8 mouse cellular contexts compared by ENCODE assay signal in genomic region chr4:107453141-107453984, GRCm38 (mm10). TPM values are rescaled to one million over a fixed set of nuclear protein-coding genes. Genes with fewer than 3 reads are reported as not detected.
DNase-seq lines count a peak whose midpoint lies in the region; ATAC-seq lines count a peak whose summit lies in the region.
"Had no signal": no experiment of that assay in that cellular context is flagged by ENCODE, and none has a peak within 500 bp of the region (broad histone marks: within the 10 kb centered on the region; RNA-seq: fewer than 3 reads in every experiment).

No protein-coding gene starts in this region.

- WGBS in midbrain, embryonic 15.5 days, result 64% methylated on average over 16 of the region's 16 CpGs

- H3K9me3 ChIP-seq in midbrain, embryonic 15.5 days, result no peaks in the 10 kb centered on the region
- H3K9me3 ChIP-seq: stomach, embryonic 15.5 days had no signal

- H3K36me3 ChIP-seq in midbrain, embryonic 15.5 days (replicated peaks), result no peaks in the 10 kb centered on the region
- H3K36me3 ChIP-seq: stomach, embryonic 15.5 days had no signal

- no peaks in the 10 kb centered on the region for H3K4me1 ChIP-seq in midbrain, embryonic 15.5 days

- no peak overlapping the region for H3K9ac ChIP-seq in midbrain, embryonic 15.5 days
- H3K9ac ChIP-seq: stomach, embryonic 15.5 days had no signal

- H3K4me3 ChIP-seq in midbrain, embryonic 15.5 days, result no peak overlapping the region
- H3K4me3 ChIP-seq: stomach, embryonic 15.5 days had no signal

- DNase-seq in adrenal gland, adult 18-20 months (ENCODE audit: low spot score in 2 of 2), result peak; percentile 81 to 83
- DNase-seq in embryo, embryonic 10 days (ENCODE audit: low spot score), result peak; percentile 93
- peak; percentile 73 to 78 for DNase-seq in gastrocnemius, postnatal 36 days
- peak; percentile 89 for DNase-seq in kidney, adult 18-20 months
- DNase-seq in left cerebral cortex, postnatal 4 days, result peak; percentile 96
- DNase-seq in spleen, adult 12 weeks (ENCODE audit: low spot score), result peak; percentile 69

- H3K27me3 ChIP-seq in midbrain, embryonic 15.5 days (replicated peaks), result no peaks in the 10 kb centered on the region

- H3K4me2 ChIP-seq in midbrain, embryonic 15.5 days, result no peak overlapping the region
- H3K4me2 ChIP-seq: stomach, embryonic 15.5 days had no signal

- intact Hi-C loops in gastrocnemius, postnatal 36 days (cut with DNase I), result loop anchor here (2.0 kb wide), 1 partner anchor 33 kb away; no protein-coding TSS in a partner anchor
- intact Hi-C loops in left cerebral cortex, postnatal 4 days (cut with DNase I), result no loop called here

- H3K27ac ChIP-seq in midbrain, embryonic 15.5 days, result no peak overlapping the region
- H3K27ac ChIP-seq: stomach, embryonic 15.5 days had no signal

- ATAC-seq in midbrain, embryonic 15.5 days (replicated peaks), result peak; percentile 86

RNA-seq across cellular contexts. Expression of gene Glis1, which starts 19.0 kb away (rescaled TPM):
- 1 to 10 TPM in 1 of 2 experiments, under 1 TPM in 1; 0.23 to 1.1 TPM for total RNA-seq in adrenal gland, adult 18-20 months (2021)
- total RNA-seq in gastrocnemius, postnatal 36 days (2021), result under 1 TPM; 0.20 to 0.23 TPM
- total RNA-seq in left cerebral cortex, postnatal 4 days (2021), result 1 to 10 TPM; 1.9 to 3.6 TPM
- 2.5 TPM in 2 replicates for polyA plus RNA-seq in midbrain, embryonic 15.5 days (2015; fragmentation: Nextera tagmentation; extraction: Ambion mirVana)
